Mouse (Mus musculus) WW6 (cell line): ENCODE measurements around the gene S100a11.
A peak's percentile ranks its signal among the peaks of the same experiment; 100 is the strongest.
"Not testable (repeated sequence)": the region's sequence is repeated elsewhere in the genome, so short reads cannot be mapped to it uniquely, and the experiment has no call there.

Experiments used
- DNase-seq: peaks from one replicate; pipeline ENCODE4 v3.0.0-alpha.2; 2013; ENCODE audit warnings: low read depth, low spot score

The S100a11 gene

GRCm38 (mm10) chr3:93520330-93521193 is at the start of gene S100a11:
TSS of gene S100a11 (plus strand) at chr3:93520488.
- DNase-seq = peak; percentile 49

GRCm38 (mm10) chr3:93480053-93480452 is 40.2 kb upstream of the S100a11 start:
- no peak for DNase-seq

GRCm38 (mm10) chr3:93481982-93482616 is 38.2 kb upstream of the S100a11 start:
- DNase-seq = no peak

- DNase-seq = no peak
Measured at GRCm38 (mm10) chr3:93485611-93486010, 34.7 kb upstream of the S100a11 start.

GRCm38 (mm10) chr3:93488541-93488940 is 31.7 kb upstream of the S100a11 start:
- no peak for DNase-seq

- DNase-seq = no peak
Measured at GRCm38 (mm10) chr3:93492176-93492575, 28.1 kb upstream of the S100a11 start.

- DNase-seq = peak; percentile 54
Measured at GRCm38 (mm10) chr3:93493992-93494391, 26.3 kb upstream of the S100a11 start.

GRCm38 (mm10) chr3:93494774-93495173 is 25.5 kb upstream of the S100a11 start:
- not testable (repeated sequence) for DNase-seq

GRCm38 (mm10) chr3:93497131-93497530 is 23.2 kb upstream of the S100a11 start:
- DNase-seq = no peak

GRCm38 (mm10) chr3:93499129-93499528 is 21.2 kb upstream of the S100a11 start:
- DNase-seq = no peak

- DNase-seq = no peak
Measured at GRCm38 (mm10) chr3:93504536-93505189, 15.6 kb upstream of the S100a11 start.

GRCm38 (mm10) chr3:93505960-93506863 is 14.1 kb upstream of the S100a11 start:
- DNase-seq = peak; percentile 38

- DNase-seq = no peak
Measured at GRCm38 (mm10) chr3:93506881-93507325, 13.4 kb upstream of the S100a11 start.

- DNase-seq = no peak
Measured at GRCm38 (mm10) chr3:93509301-93509700, 11.0 kb upstream of the S100a11 start.

- no peak for DNase-seq
Measured at GRCm38 (mm10) chr3:93511036-93511435, 9.3 kb upstream of the S100a11 start.

GRCm38 (mm10) chr3:93511801-93512200 is 8.5 kb upstream of the S100a11 start:
- DNase-seq = no peak

GRCm38 (mm10) chr3:93512386-93513101 is 7.7 kb upstream of the S100a11 start:
- no peak for DNase-seq

- DNase-seq = no peak
Measured at GRCm38 (mm10) chr3:93514628-93515027, 5.7 kb upstream of the S100a11 start.

GRCm38 (mm10) chr3:93517343-93517742 is 2.9 kb upstream of the S100a11 start:
- DNase-seq = no peak

- DNase-seq = no peak
Measured at GRCm38 (mm10) chr3:93519856-93520329, 395 bp upstream of the S100a11 start.
